Mouse (Mus musculus): ENCODE measurements around the gene Prkca. TPM values are rescaled to one million over a fixed set of nuclear protein-coding genes. Genes with fewer than 3 reads are reported as not detected.

Prkca gene
- polyA plus RNA-seq, 1 experiment from 2014 or later: 1.6 TPM

DNA sequence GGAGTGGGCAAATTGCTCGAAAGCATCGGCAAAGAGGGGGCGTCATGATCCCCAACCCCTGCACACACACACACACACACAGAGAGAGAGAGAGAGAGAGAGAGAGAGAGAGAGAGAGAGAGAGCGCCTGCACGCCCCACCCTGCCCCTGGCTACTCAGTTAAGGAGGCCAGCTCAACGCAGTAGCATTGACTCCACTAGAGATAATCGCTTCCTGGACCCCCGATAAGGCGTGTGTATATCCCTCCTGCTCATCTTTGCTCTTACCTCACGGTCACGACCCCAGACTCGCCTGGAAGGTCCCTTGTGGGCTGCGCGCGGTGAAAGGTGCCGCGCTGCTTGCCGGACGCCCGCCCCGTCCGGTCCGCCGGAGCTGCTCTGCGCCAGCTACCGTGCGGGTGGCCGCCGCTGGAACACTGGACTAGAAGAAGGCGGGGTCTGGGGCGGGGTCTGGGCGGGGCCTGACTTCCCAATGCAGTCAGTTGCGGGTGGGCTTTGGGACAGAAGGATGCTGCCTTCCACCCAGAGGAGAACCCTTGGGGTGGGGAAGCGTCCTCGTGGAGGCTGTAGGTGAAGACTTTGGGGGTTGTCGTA is 429.0 kb downstream of the Prkca start, which contains the start of gene Cacng5:
Cacng5 (minus strand) TSS at position 422 of the 593 bp plus-strand sequence.
- Histone ChIP-seq H3K4me3 (peak within 1 kb of the TSS; percentile 54), H3K36me3 (replicated peaks) (no peaks in the 10 kb centered on the region), H3K4me1 (peaks cover 10% of the 10 kb centered on the region), H3K27ac (no peak within 1 kb of the TSS), H3K9me3 (peaks cover 3% of the 10 kb centered on the region; the same call in 1 of the 2 replicates), H3K27me3 (ENCODE audit: poor library complexity, severe bottlenecking) (peaks cover 45% of the 10 kb centered on the region)
- 3% methylated on average over 36 of the region's 36 CpGs for WGBS
- peak; percentile 71 for DNase-seq (ENCODE audit: extremely low spot score, low spot score)

DNA sequence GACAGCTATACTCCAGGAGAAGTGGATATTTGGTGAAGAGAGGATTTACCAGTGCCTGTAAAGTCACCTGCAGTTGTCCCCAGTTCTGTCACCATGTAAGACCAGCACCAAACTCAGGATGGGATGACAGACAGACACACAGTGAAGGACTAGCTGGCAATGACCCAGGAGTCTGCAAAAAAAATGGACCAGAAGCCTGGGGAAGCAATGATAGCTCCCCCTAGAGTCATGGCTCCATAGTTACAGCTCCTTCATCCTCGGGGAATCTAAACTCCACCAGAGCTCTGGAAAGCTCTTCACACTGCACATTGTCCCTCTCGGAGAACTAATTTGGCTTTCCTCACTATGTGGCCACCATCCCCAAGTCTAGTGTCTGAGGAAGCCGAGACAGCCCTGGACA is 430.4 kb downstream of the Prkca start:
- Histone ChIP-seq H3K4me1 (peaks cover 10% of the 10 kb centered on the region), H3K27ac (no peak overlapping the region), H3K27me3 (ENCODE audit: poor library complexity, severe bottlenecking) (peaks cover 43% of the 10 kb centered on the region), H3K4me3 (no peak overlapping the region), H3K9me3 (peaks cover 7% of the 10 kb centered on the region), H3K36me3 (replicated peaks) (no peaks in the 10 kb centered on the region)
- WGBS: 54% methylated on average over 3 of the region's 3 CpGs
- no peak for DNase-seq (ENCODE audit: extremely low spot score, low spot score)

- 83% methylated on average over 9 of the region's 9 CpGs for WGBS
- Histone ChIP-seq H3K4me3 (no peak overlapping the region), H3K9me3 (peaks cover 7% of the 10 kb centered on the region), H3K27me3 (ENCODE audit: poor library complexity, severe bottlenecking) (no peaks in the 10 kb centered on the region), H3K36me3 (replicated peaks) (no peaks in the 10 kb centered on the region), H3K4me1 (peaks cover 8% of the 10 kb centered on the region), H3K27ac (no peak overlapping the region)
- no peak for DNase-seq (ENCODE audit: extremely low spot score, low spot score)
These were observed 438.4 kb downstream of the Prkca start for GRCm38 (mm10) chr11:107905364-107905763.

- Histone ChIP-seq H3K4me1 (peaks cover 8% of the 10 kb centered on the region), H3K36me3 (replicated peaks) (no peaks in the 10 kb centered on the region), H3K27me3 (ENCODE audit: poor library complexity, severe bottlenecking) (no peaks in the 10 kb centered on the region), H3K4me3 (no peak overlapping the region), H3K9me3 (no peaks in the 10 kb centered on the region), H3K27ac (no peak overlapping the region)
- no peak for DNase-seq (ENCODE audit: extremely low spot score, low spot score)
- 54% methylated on average over 4 of the region's 4 CpGs for WGBS
These were observed 439.6 kb downstream of the Prkca start for GRCm38 (mm10) chr11:107903966-107904605.

GRCm38 (mm10) chr11:107900470-107900869 is 443.3 kb downstream of the Prkca start:
- Histone ChIP-seq H3K4me3 (no peak overlapping the region), H3K27me3 (ENCODE audit: poor library complexity, severe bottlenecking) (no peaks in the 10 kb centered on the region), H3K27ac (no peak overlapping the region), H3K36me3 (replicated peaks) (no peaks in the 10 kb centered on the region), H3K9me3 (no peaks in the 10 kb centered on the region), H3K4me1 (peaks cover 7% of the 10 kb centered on the region)
- no peak for DNase-seq (ENCODE audit: extremely low spot score, low spot score)
- WGBS: 39% methylated on average over 4 of the region's 4 CpGs

DNA sequence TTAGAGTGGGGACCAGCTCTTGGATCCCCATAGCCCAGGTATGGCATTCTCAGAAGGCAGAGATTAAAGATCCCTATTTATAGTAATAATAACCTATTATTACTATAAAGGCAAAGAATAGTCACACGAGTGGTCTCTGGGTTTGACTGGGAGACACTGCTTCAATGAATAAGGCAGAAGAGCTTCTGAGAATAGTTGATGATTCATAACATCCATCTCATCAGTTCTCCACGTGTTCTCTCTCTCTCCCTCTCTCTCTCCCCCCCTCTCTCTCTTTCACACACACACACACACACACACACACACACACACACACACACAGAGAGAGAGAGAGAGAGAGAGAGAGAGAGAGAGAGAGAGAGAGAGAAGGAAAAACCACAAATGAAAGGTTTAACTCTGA is 445.0 kb downstream of the Prkca start:
- H3K36me3 ChIP-seq (replicated peaks): no peaks in the 10 kb centered on the region
- 77% methylated on average over 2 of the region's 2 CpGs for WGBS
- no peak for DNase-seq (ENCODE audit: extremely low spot score, low spot score)
- H3K4me1 ChIP-seq: no peaks in the 10 kb centered on the region
- no peak overlapping the region for H3K4me3 ChIP-seq
- H3K9me3 ChIP-seq: no peaks in the 10 kb centered on the region
- H3K27me3 ChIP-seq (ENCODE audit: poor library complexity, severe bottlenecking): no peaks in the 10 kb centered on the region
- H3K27ac ChIP-seq: no peak overlapping the region

DNA sequence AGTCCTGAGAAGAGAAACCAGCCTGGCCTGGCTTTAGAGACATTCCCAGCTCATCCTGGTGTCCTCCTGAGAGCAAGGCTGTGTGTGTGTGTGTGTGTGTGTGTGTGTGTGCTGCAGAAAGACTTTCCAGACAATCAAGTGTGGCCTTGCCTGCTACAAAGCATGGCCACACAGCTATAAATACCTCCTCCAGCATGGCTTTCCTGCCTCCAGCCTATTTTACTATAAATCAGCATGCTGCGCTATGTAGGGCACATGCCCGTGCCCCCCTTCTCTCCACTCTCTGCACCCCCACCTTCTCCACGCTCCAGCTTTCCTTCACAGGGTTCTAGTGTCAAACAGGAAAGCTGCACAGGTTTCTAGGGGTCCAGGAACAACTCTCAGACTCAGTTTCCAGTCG is 448.1 kb downstream of the Prkca start:
- H3K4me1 ChIP-seq: no peaks in the 10 kb centered on the region
- H3K27me3 ChIP-seq (ENCODE audit: poor library complexity, severe bottlenecking): no peaks in the 10 kb centered on the region
- no peaks in the 10 kb centered on the region for H3K36me3 ChIP-seq (replicated peaks)
- 72% methylated on average over 4 of the region's 4 CpGs for WGBS
- no peaks in the 10 kb centered on the region for H3K9me3 ChIP-seq
- DNase-seq (ENCODE audit: extremely low spot score, low spot score): no peak
- no peak overlapping the region for H3K27ac ChIP-seq
- H3K4me3 ChIP-seq: no peak overlapping the region

- no peaks in the 10 kb centered on the region for H3K9me3 ChIP-seq
- H3K27me3 ChIP-seq (ENCODE audit: poor library complexity, severe bottlenecking): no peaks in the 10 kb centered on the region
- H3K27ac ChIP-seq: no peak overlapping the region
- 88% methylated on average over 3 of the region's 3 CpGs for WGBS
- H3K4me1 ChIP-seq: no peaks in the 10 kb centered on the region
- no peak overlapping the region for H3K4me3 ChIP-seq
- no peaks in the 10 kb centered on the region for H3K36me3 ChIP-seq (replicated peaks)
- DNase-seq (ENCODE audit: extremely low spot score, low spot score): no peak
These were observed 452.4 kb downstream of the Prkca start for GRCm38 (mm10) chr11:107891377-107891776.

DNA sequence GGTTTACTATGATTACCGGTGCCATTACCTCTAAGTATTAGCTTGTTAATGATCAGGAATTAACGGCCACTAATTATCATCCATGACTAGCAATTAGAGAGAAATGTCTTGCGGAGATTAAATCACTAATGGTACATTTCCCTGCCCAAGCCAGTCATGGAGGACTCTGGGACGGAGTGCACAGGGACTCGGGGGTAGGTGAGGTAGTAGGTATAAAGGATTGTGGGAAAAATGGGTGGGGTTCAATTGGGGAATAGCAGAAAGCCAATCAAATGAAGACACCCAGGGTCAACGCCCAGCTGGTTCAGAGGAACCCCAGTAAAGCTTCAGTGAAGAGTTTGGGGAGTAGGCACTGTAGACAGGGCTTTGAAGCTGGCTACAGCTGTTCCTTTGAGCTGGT is 456.4 kb downstream of the Prkca start:
- H3K9me3 ChIP-seq: no peaks in the 10 kb centered on the region
- H3K27ac ChIP-seq: no peak overlapping the region
- H3K36me3 ChIP-seq (replicated peaks): no peaks in the 10 kb centered on the region
- 86% methylated on average over 6 of the region's 6 CpGs for WGBS
- no peak for DNase-seq (ENCODE audit: extremely low spot score, low spot score)
- H3K4me1 ChIP-seq: no peaks in the 10 kb centered on the region
- no peak overlapping the region for H3K4me3 ChIP-seq
- H3K27me3 ChIP-seq (ENCODE audit: poor library complexity, severe bottlenecking): no peaks in the 10 kb centered on the region

Small RNAs within 50 kb of the gene (microRNA-seq; reads per million reads assigned to microRNA genes)
- not detected for gene Mir7223

Other genes with a start within 250 kb of the Prkca start
- not detected in 2 replicates for gene Apoh, start 574 bp downstream of the Prkca start, polyA plus RNA-seq (2016; fragmentation: Nextera tagmentation; extraction: Ambion mirVana)
- 12.0 and 14.7 TPM in 2 replicates for gene Cep112, start 81.3 kb upstream of the Prkca start, polyA plus RNA-seq (2016; fragmentation: Nextera tagmentation; extraction: Ambion mirVana)